Mouse (Mus musculus) neutrophil, adult 59 days (primary cell): Measurements from ENCODE around the gene Gm10717. TPM values are rescaled to one million over a fixed set of nuclear protein-coding genes. Genes with fewer than 3 reads are reported as not detected.

ENCODE experiments used
- total RNA-seq, 2 experiments: library from RNA; stranded (reverse); gene quantifications; 1 replicate in 1 of 2; 2 replicates in 1 of 2; pipeline ENCODE4 v1.2.4; 2023

Gm10717 gene
- total RNA-seq: 1 to 10 TPM; 2.2 to 2.4 TPM

GRCm38 (mm10) chr9:3024912-3025467 is at the start of gene Gm10717:
Gene Gm10717 (plus strand): TSS chr9:3025417.

GRCm38 (mm10) chr9:3000445-3000972 is 24.7 kb upstream of the Gm10717 start, which contains the start of gene Gm10722:
Gene Gm10722 (plus strand): TSS chr9:3000922.

DNA sequence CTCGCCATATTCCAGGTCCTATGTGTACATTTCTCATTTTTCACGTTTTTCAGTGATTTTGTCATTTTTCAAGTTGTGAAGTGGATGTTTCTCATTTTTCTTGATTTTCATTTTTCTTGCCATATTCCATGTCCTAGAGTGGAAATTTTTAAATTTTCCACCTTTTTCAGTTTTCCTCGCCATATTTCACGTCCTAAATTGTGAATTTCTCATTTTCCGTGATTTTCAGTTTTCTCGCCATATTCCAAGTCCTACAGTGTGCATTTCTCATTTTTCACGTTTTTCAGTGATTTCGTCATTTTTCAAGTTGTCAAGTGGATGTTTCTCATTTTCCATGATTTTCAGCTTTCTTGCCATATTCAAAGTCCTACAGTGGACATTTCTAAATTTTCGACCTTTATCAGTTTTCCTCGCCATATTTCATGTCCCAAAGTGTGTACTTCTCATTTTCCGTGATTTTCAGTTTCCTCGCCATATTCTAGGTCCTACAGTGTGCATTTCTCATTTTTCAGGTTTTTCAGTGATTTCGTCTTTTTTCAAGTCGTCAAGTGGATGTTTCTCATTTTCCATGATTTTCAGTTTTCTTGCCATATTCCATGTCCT is 22.3 kb upstream of the Gm10717 start, which contains the start of gene Gm11168:
Gm11168 (plus strand) TSS at position 553 of the 603 bp plus-strand sequence.

GRCm38 (mm10) chr9:3012733-3013279 is 12.4 kb upstream of the Gm10717 start, which contains the start of gene Gm10721:
Gene Gm10721 (plus strand): TSS chr9:3013140.

GRCm38 (mm10) chr9:3015354-3015753 is 9.9 kb upstream of the Gm10717 start, which contains the start of gene Gm10720:
Gene Gm10720 (plus strand): TSS chr9:3015654.

DNA sequence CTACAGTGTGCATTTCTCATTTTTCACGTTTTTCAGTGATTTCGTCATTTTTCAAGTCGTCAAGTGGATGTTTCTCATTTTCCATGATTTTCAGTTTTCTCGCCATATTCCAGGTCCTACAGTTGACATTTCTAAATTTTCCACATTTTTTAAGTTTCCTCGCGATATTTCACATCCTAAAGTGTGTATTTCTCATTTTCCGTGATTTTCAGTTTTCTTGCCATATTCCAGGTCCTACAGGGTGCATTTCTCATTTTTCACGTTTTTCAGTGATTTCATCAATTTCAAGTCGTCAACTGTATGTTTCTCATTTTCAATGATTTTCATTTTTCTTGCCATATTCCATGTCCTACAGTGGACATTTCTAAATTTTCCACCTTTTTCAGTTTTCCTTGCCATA is 8.1 kb upstream of the Gm10717 start, which contains the start of gene Gm10719:
Gm10719 (plus strand) TSS at position 301 of the 400 bp plus-strand sequence.

GRCm38 (mm10) chr9:3023312-3023984 is 1.8 kb upstream of the Gm10717 start, which contains the start of gene Gm10718:
Gene Gm10718 (plus strand): TSS chr9:3023547.

DNA sequence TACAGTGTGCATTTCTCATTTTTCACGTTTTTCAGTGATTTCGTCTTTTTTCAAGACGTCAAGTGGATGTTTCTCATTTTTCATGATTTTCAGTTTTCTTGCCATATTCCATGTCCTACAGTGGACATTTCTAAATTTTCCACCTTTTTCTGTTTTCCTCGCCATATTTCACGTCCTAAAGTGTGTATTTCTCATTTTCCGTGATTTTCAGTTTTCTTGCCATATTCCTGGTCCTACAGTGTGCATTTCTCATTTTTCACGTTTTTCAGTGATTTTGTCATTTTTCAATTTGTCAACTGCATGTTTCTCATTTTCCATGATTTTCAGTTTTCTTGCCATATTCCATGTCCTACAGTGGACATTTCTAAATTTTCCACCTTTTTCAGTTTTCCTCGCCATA is 9.1 kb downstream of the Gm10717 start, which contains the start of gene Gm17535:
Gm17535 (plus strand) TSS at position 301 of the 400 bp plus-strand sequence.

GRCm38 (mm10) chr9:3036577-3036976 is 11.4 kb downstream of the Gm10717 start, which contains the start of gene Gm10715:
Gene Gm10715 (plus strand): TSS chr9:3036877.

Other genes with a start within 250 kb of the Gm10717 start
- not detected for gene Gm10722, start 24.5 kb upstream of the Gm10717 start, total RNA-seq
- 1 to 10 TPM in 1 of 2 experiments, not detected in 1; 1.1 TPM for gene Gm11168, start 22.1 kb upstream of the Gm10717 start, total RNA-seq
- gene Gm10721, start 12.3 kb upstream of the Gm10717 start, total RNA-seq: 1 to 10 TPM; 3.1 to 3.7 TPM
- not detected for gene Gm10720, start 9.8 kb upstream of the Gm10717 start, total RNA-seq
- gene Gm10719, start 8.0 kb upstream of the Gm10717 start, total RNA-seq: 1 to 10 TPM; 3.5 to 8.1 TPM
- gene Gm10718, start 1.9 kb upstream of the Gm10717 start, total RNA-seq: 1 to 10 TPM; 5.5 to 7.0 TPM
- not detected for gene Gm17535, start 9.2 kb downstream of the Gm10717 start, total RNA-seq
- gene Gm10715, start 11.5 kb downstream of the Gm10717 start, total RNA-seq: not detected